Mouse (Mus musculus): ENCODE measurements around the gene Cntn1.

GRCm38 (mm10) chr15:92046042-92046441 is 4.9 kb upstream of the Cntn1 start:
- TF ChIP-seq CTCF (IDR thresholded peaks at IDR 0.05; ENCODE audit: extremely low read depth, insufficient read length, insufficient replicate concordance, low read depth, low read length) (no peak), POLR2A (IDR thresholded peaks at IDR 0.05; ENCODE audit: low read depth, low read length) (no peak)

Measured in small intestine, adult 2 months (tissue).